In the genomic region with DNA sequence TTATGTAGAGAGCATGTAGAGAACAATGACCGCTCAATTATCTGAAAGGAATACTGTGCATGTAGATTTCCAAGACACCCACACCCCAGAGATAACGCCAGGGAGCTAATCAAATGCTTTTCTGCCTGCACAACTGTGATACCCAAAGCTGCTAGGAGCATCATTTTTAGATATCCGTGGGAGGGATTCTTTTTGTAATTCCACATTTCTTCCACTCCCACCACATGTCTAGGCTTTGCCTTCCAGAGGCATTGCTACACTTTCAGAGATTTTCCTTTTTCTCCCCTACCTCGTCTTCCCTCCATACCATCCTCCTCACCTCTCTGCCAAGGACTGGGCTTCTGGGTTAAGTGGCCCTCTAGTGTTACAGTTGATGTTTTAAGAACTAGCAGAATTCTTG, we compare ENCODE assay signal across 17 mouse cellular contexts.
DNase-seq lines count a peak whose midpoint lies in the region; TF ChIP-seq lines count a peak whose summit lies in the region.
"Had no signal": no experiment of that assay in that cellular context is flagged by ENCODE, and none has a peak within 500 bp of the region (broad histone marks: within the 10 kb centered on the region; RNA-seq: fewer than 3 reads in every experiment).

No protein-coding gene starts in this region.

- TF ChIP-seq POLR2A in olfactory bulb, adult 2 months (IDR thresholded peaks at IDR 0.05; ENCODE audit: insufficient read depth, low read depth, low read length): no peak

- H3K27ac ChIP-seq in olfactory bulb, adult 2 months (ENCODE audit: insufficient read depth, low read depth, low read length): peak overlapping the region; percentile 77
- H3K27ac ChIP-seq: forebrain, embryonic 15.5 days; hindbrain, embryonic 14.5 days; midbrain, embryonic 12.5 days had no signal

- no peak overlapping the region for H3K4me3 ChIP-seq in olfactory bulb, adult 2 months (ENCODE audit: insufficient read depth, low read depth, low read length)
- H3K4me3 ChIP-seq: erythroblast, embryonic 14.5 days; forebrain, embryonic 15.5 days; heart, embryonic 12.5 days; midbrain, embryonic 12.5 days had no signal

- WGBS in olfactory bulb, adult 2 months: 36% methylated on average over 4 of the region's 4 CpGs

- peak; percentile 93 for DNase-seq in brain, adult 2 months (ENCODE audit: low read depth, low spot score)
- peak; percentile 84 to 85 for DNase-seq in frontal cortex, adult 2 months (ENCODE audit: extremely low spot score in 1 of 2, low spot score in 1 of 2)
- peak; percentile 18 to 31 for DNase-seq in layer of hippocampus, postnatal 36 days
- DNase-seq in heart, adult 11 months: no peak
- no peak for DNase-seq in heart, adult 8-10 months (ENCODE audit: low spot score)
- no peak for DNase-seq in lung, postnatal 4 days
- DNase-seq in thymus, postnatal 0 days (ENCODE audit: low spot score): no peak
- DNase-seq: adrenal gland, postnatal 10 days; cerebellum, adult 18-20 months; gastrocnemius, postnatal 14 days; lung, adult 18-20 months had no signal

- TF ChIP-seq CTCF in olfactory bulb, adult 2 months (IDR thresholded peaks at IDR 0.05; ENCODE audit: insufficient read depth, low read depth, low read length): no peak

- 0 out of 2 replicates have a peak, but pooled peaks cover 4% of the 10 kb centered on the region for H3K4me1 ChIP-seq in olfactory bulb, adult 2 months (ENCODE audit: control insufficient read depth, insufficient read depth, low read length)
- H3K4me1 ChIP-seq: forebrain, embryonic 15.5 days; heart, embryonic 12.5 days; midbrain, embryonic 12.5 days had no signal

Comparison
In these comparisons a context has a peak if more than half of its experiments do, and no peak if none do; other contexts are left out.
1. DNase-seq: peak in brain, adult 2 months (single experiment), frontal cortex, adult 2 months (2 of 2) and layer of hippocampus, postnatal 36 days (2 of 2); none in heart, adult 11 months (single experiment), heart, adult 8-10 months (single experiment), lung, postnatal 4 days (0 of 2) and thymus, postnatal 0 days (single experiment).